16 mouse cellular contexts compared by ENCODE assay signal in genomic region chr2:145401240-145401805, GRCm38 (mm10).
A peak's percentile ranks its signal among the peaks of the same experiment; 100 is the strongest.
DNase-seq lines count a peak whose midpoint lies in the region; ATAC-seq and TF ChIP-seq lines count a peak whose summit lies in the region.
"Had no signal": no experiment of that assay in that cellular context is flagged by ENCODE, and none has a peak within 500 bp of the region (broad histone marks: within the 10 kb centered on the region; RNA-seq: fewer than 3 reads in every experiment).

No protein-coding gene starts in this region.

- no peaks in the 10 kb centered on the region for H3K27me3 ChIP-seq in heart, embryonic 11.5 days (ENCODE audit: control insufficient read depth, insufficient read depth, low read length)
- no peaks in the 10 kb centered on the region for H3K27me3 ChIP-seq in lung, postnatal 0 days (replicated peaks; ENCODE audit: insufficient read depth, low read length)
- H3K27me3 ChIP-seq in hindbrain, embryonic 14.5 days (ENCODE audit: control insufficient read depth, insufficient read depth, low read length) = no peaks in the 10 kb centered on the region
- H3K27me3 ChIP-seq: embryonic facial prominence, embryonic 13.5 days; kidney, embryonic 15.5 days; liver, embryonic 13.5 days; neural tube, embryonic 12.5 days had no signal

- peak; percentile 83 for DNase-seq in heart, adult 11 months
- no peak for DNase-seq in lung, postnatal 0 days (ENCODE audit: low spot score)
- no peak for DNase-seq in lung, postnatal 10 days
- peak; percentile 59 for DNase-seq in brain, embryonic 14.5 days (ENCODE audit: low read depth)
- no peak for DNase-seq in hindbrain, embryonic 14.5 days (ENCODE audit: low spot score)
- no peak for DNase-seq in urinary bladder, postnatal 14 days (ENCODE audit: low spot score)
- no peak for DNase-seq in kidney, postnatal 14 days
- DNase-seq: adrenal gland, adult 8-10 months; gastrocnemius, postnatal 25 days; liver, embryonic 13.5 days; lung, postnatal 14 days; thymus, adult 18-20 months had no signal

- H3K36me3 ChIP-seq in heart, embryonic 11.5 days (ENCODE audit: control insufficient read depth, insufficient read depth, low read length) = no peaks in the 10 kb centered on the region
- H3K36me3 ChIP-seq in lung, postnatal 0 days (ENCODE audit: insufficient read depth, low read length) = no peaks in the 10 kb centered on the region
- H3K36me3 ChIP-seq in hindbrain, embryonic 14.5 days (replicated peaks; ENCODE audit: control insufficient read depth, insufficient read depth) = no peaks in the 10 kb centered on the region
- H3K36me3 ChIP-seq: embryonic facial prominence, embryonic 13.5 days; kidney, embryonic 15.5 days; liver, embryonic 13.5 days; neural tube, embryonic 12.5 days had no signal

- peaks cover 9% of the 10 kb centered on the region; the same call in 1 of the 2 replicates for H3K4me1 ChIP-seq in heart, embryonic 11.5 days (ENCODE audit: control insufficient read depth, insufficient read depth, low read length)
- no peaks in the 10 kb centered on the region for H3K4me1 ChIP-seq in lung, postnatal 0 days (ENCODE audit: insufficient read depth, low read depth, low read length)
- H3K4me1 ChIP-seq in hindbrain, embryonic 14.5 days (replicated peaks; ENCODE audit: control insufficient read depth, insufficient read depth, low read length) = peaks cover 30% of the 10 kb centered on the region
- H3K4me1 ChIP-seq: liver, embryonic 13.5 days had no signal

- 66% methylated on average over 6 of the region's 6 CpGs for WGBS in heart, embryonic 11.5 days (ENCODE audit: insufficient replicate concordance)
- WGBS in lung, postnatal 0 days = 60% methylated on average over 6 of the region's 6 CpGs
- WGBS in hindbrain, embryonic 14.5 days = 47% methylated on average over 6 of the region's 6 CpGs

- no peak overlapping the region for H3K4me2 ChIP-seq in heart, embryonic 11.5 days
- H3K4me2 ChIP-seq in lung, postnatal 0 days (replicated peaks; ENCODE audit: low read depth, low read length) = no peak overlapping the region
- H3K4me2 ChIP-seq in hindbrain, embryonic 14.5 days (replicated peaks) = no peak overlapping the region
- H3K4me2 ChIP-seq: embryonic facial prominence, embryonic 13.5 days; kidney, embryonic 15.5 days; liver, embryonic 13.5 days; neural tube, embryonic 12.5 days had no signal

- no peak; the same call in 1 of the 2 replicates for ATAC-seq in heart, embryonic 11.5 days (replicated peaks; ENCODE audit: insufficient number of reproducible peaks, low FRiP score, low TSS enrichment)
- peak; percentile 48; the same call in 1 of the 2 replicates for ATAC-seq in lung, postnatal 0 days
- peak; percentile 53; the same call in 1 of the 2 replicates for ATAC-seq in hindbrain, embryonic 14.5 days (ENCODE audit: low FRiP score)

- no peak overlapping the region for H3K4me3 ChIP-seq in heart, embryonic 11.5 days (ENCODE audit: low read depth, low read length)
- H3K4me3 ChIP-seq in lung, postnatal 0 days (ENCODE audit: low read depth, low read length) = no peak overlapping the region
- no peak overlapping the region for H3K4me3 ChIP-seq in hindbrain, embryonic 14.5 days (replicated peaks; ENCODE audit: low read length)
- H3K4me3 ChIP-seq: embryonic facial prominence, embryonic 13.5 days; kidney, embryonic 15.5 days; liver, embryonic 13.5 days; neural tube, embryonic 12.5 days had no signal

- no peak for TF ChIP-seq POLR2A in brain, embryonic 14.5 days (IDR thresholded peaks at IDR 0.05; ENCODE audit: borderline replicate concordance, extremely low read depth, insufficient read depth, insufficient read length, poor library complexity, severe bottlenecking)

- TF ChIP-seq CTCF in lung, postnatal 0 days (IDR thresholded peaks at IDR 0.05) = no peak
- no peak for TF ChIP-seq CTCF in brain, embryonic 14.5 days (IDR thresholded peaks at IDR 0.05; ENCODE audit: borderline replicate concordance, extremely low read depth, insufficient read depth, insufficient read length)

- H3K27ac ChIP-seq in heart, embryonic 11.5 days (ENCODE audit: low read depth, low read length) = no peak overlapping the region
- no peak overlapping the region for H3K27ac ChIP-seq in lung, postnatal 0 days (ENCODE audit: low read length)
- no peak overlapping the region for H3K27ac ChIP-seq in hindbrain, embryonic 14.5 days
- H3K27ac ChIP-seq: embryonic facial prominence, embryonic 13.5 days; kidney, embryonic 15.5 days; liver, embryonic 13.5 days; neural tube, embryonic 12.5 days had no signal

- no peak for TF ChIP-seq EP300 in lung, postnatal 0 days (IDR thresholded peaks at IDR 0.05)

- H3K9me3 ChIP-seq in heart, embryonic 11.5 days (replicated peaks; ENCODE audit: control insufficient read depth, low read length) = no peaks in the 10 kb centered on the region
- H3K9me3 ChIP-seq in lung, postnatal 0 days (ENCODE audit: low read length) = no peaks in the 10 kb centered on the region
- H3K9me3 ChIP-seq in hindbrain, embryonic 14.5 days (ENCODE audit: control insufficient read depth, low read length) = no peaks in the 10 kb centered on the region
- H3K9me3 ChIP-seq: embryonic facial prominence, embryonic 13.5 days; kidney, embryonic 15.5 days; liver, embryonic 13.5 days; neural tube, embryonic 12.5 days had no signal

- no peak overlapping the region for H3K9ac ChIP-seq in heart, embryonic 11.5 days (ENCODE audit: low read depth, low read length)
- H3K9ac ChIP-seq in lung, postnatal 0 days (replicated peaks; ENCODE audit: low read depth) = no peak overlapping the region
- H3K9ac ChIP-seq in hindbrain, embryonic 14.5 days = no peak overlapping the region
- H3K9ac ChIP-seq: embryonic facial prominence, embryonic 13.5 days; kidney, embryonic 15.5 days; liver, embryonic 13.5 days; neural tube, embryonic 12.5 days had no signal

Comparison
In these comparisons a context has a peak if more than half of its experiments do, and no peak if none do; other contexts are left out.
1. DNase-seq: peak in heart, adult 11 months (single experiment) and brain, embryonic 14.5 days (single experiment); none in lung, postnatal 0 days (single experiment), lung, postnatal 10 days (single experiment), hindbrain, embryonic 14.5 days (single experiment), urinary bladder, postnatal 14 days (single experiment) and kidney, postnatal 14 days (single experiment).